Mouse (Mus musculus): ENCODE measurements at regions not wholly inside any gene's neighbourhood (a gene's known extent, or its start where the extent isn't known, plus 50 kb on each side); places are given as distances from the start of the nearest gene placed in this dataset.
"Not testable (repeated sequence)": the region's sequence is repeated elsewhere in the genome, so short reads cannot be mapped to it uniquely, and the experiment has no call there.

GRCm38 (mm10) chr17:13432256-13432655, 77.9 kb downstream of the Tcp10c start:
- not testable (repeated sequence) for ATAC-seq (replicated peaks; ENCODE audit: low read depth, poor library complexity, severe bottlenecking)

- not testable (repeated sequence) for ATAC-seq (replicated peaks; ENCODE audit: low read depth, poor library complexity, severe bottlenecking)
These were observed 79.8 kb downstream of the Tcp10c start for GRCm38 (mm10) chr17:13434146-13434545.

- ATAC-seq (replicated peaks; ENCODE audit: low read depth, poor library complexity, severe bottlenecking) = peak; percentile 67
These were observed 84.4 kb downstream of the Tcp10c start for GRCm38 (mm10) chr17:13438790-13439189.

- ATAC-seq (replicated peaks; ENCODE audit: low read depth, poor library complexity, severe bottlenecking) = peak; percentile 55
These were observed 86.5 kb downstream of the Tcp10c start for GRCm38 (mm10) chr17:13440708-13441530.

GRCm38 (mm10) chr17:13442229-13442628, 87.9 kb downstream of the Tcp10c start:
- ATAC-seq (replicated peaks; ENCODE audit: low read depth, poor library complexity, severe bottlenecking) = not testable (repeated sequence)

GRCm38 (mm10) chr17:13456869-13457600, 102.7 kb downstream of the Tcp10c start:
- peak; percentile 76 for ATAC-seq (replicated peaks; ENCODE audit: low read depth, poor library complexity, severe bottlenecking)

- not testable (repeated sequence) for ATAC-seq (replicated peaks; ENCODE audit: low read depth, poor library complexity, severe bottlenecking)
These were observed 103.6 kb downstream of the Tcp10c start for GRCm38 (mm10) chr17:13457942-13458341.

- ATAC-seq (replicated peaks; ENCODE audit: low read depth, poor library complexity, severe bottlenecking) = peak; percentile 69
These were observed 104.4 kb downstream of the Tcp10c start for GRCm38 (mm10) chr17:13458814-13459213.

- not testable (repeated sequence) for ATAC-seq (replicated peaks; ENCODE audit: low read depth, poor library complexity, severe bottlenecking)
These were observed 108.3 kb downstream of the Tcp10c start for GRCm38 (mm10) chr17:13462663-13463062.

- not testable (repeated sequence) for ATAC-seq (replicated peaks; ENCODE audit: low read depth, poor library complexity, severe bottlenecking)
These were observed 111.5 kb downstream of the Tcp10c start for GRCm38 (mm10) chr17:13465822-13466221.

GRCm38 (mm10) chr17:13469867-13470380, 115.6 kb downstream of the Tcp10c start:
- not testable (repeated sequence) for ATAC-seq (replicated peaks; ENCODE audit: low read depth, poor library complexity, severe bottlenecking)

GRCm38 (mm10) chr17:13472460-13473062, 118.2 kb downstream of the Tcp10c start:
- peak; percentile 83 for ATAC-seq (replicated peaks; ENCODE audit: low read depth, poor library complexity, severe bottlenecking)

- ATAC-seq (replicated peaks; ENCODE audit: low read depth, poor library complexity, severe bottlenecking) = no peak
These were observed 120.1 kb downstream of the Tcp10c start for GRCm38 (mm10) chr17:13474310-13475094.

GRCm38 (mm10) chr17:13478866-13479571, 124.6 kb downstream of the Tcp10c start:
- ATAC-seq (replicated peaks; ENCODE audit: low read depth, poor library complexity, severe bottlenecking) = no peak

- peak; percentile 84 for ATAC-seq (replicated peaks; ENCODE audit: low read depth, poor library complexity, severe bottlenecking)
These were observed 125.2 kb downstream of the Tcp10c start for GRCm38 (mm10) chr17:13479572-13480063.

- peak; percentile 83 for ATAC-seq (replicated peaks; ENCODE audit: low read depth, poor library complexity, severe bottlenecking)
These were observed 127.2 kb downstream of the Tcp10c start for GRCm38 (mm10) chr17:13481445-13482085.

- no peak for ATAC-seq (replicated peaks; ENCODE audit: low read depth, poor library complexity, severe bottlenecking)
These were observed 127.8 kb downstream of the Tcp10c start for GRCm38 (mm10) chr17:13482136-13482535.

Data from common myeloid progenitor, adult 5-6 weeks (primary cell).